Mouse (Mus musculus) intestine, postnatal 0 days (tissue): ENCODE measurements around the gene Nme7. TPM values are rescaled to one million over a fixed set of nuclear protein-coding genes. Genes with fewer than 3 reads are reported as not detected.

Experiments
- ATAC-seq: fragments of 200-750 bp; cut with Nextera tagmentation; 2 replicates; pipeline ENCODE4 v1.8.0; 2017; ENCODE audit warnings: mild to moderate bottlenecking, moderate TSS enrichment, moderate library complexity
- H3K27ac ChIP-seq: fragments of 300-500 bp; sonication (generic); 2 replicates; pipeline ENCODE4 v1.5.1; 2014; ENCODE audit warnings: mild to moderate bottlenecking, low read depth, low read length, moderate library complexity
- H3K27me3 ChIP-seq: fragments of 300-500 bp; sonication (generic); replicated peaks from 2 replicates; pipeline ENCODE4 v1.6.1; 2014; ENCODE audit warnings: low read length, mixed read lengths; ENCODE audit not compliant: control insufficient read depth, insufficient read depth
- H3K36me3 ChIP-seq: fragments of 300-500 bp; sonication (generic); 2 replicates; pipeline ENCODE4 v1.6.1; 2014; ENCODE audit warnings: mild to moderate bottlenecking, moderate library complexity; ENCODE audit not compliant: control insufficient read depth, insufficient read depth
- H3K4me1 ChIP-seq: fragments of 300-500 bp; sonication (generic); replicated peaks from 2 replicates; pipeline ENCODE4 v1.6.1; 2014; ENCODE audit warnings: antibody characterized with exemption, low read length, mixed read lengths; ENCODE audit not compliant: control insufficient read depth, insufficient read depth
- H3K4me2 ChIP-seq: fragments of 300-500 bp; sonication (generic); replicated peaks from 2 replicates; pipeline ENCODE4 v1.6.1; 2014; ENCODE audit warnings: low read depth, mild to moderate bottlenecking, moderate library complexity
- H3K4me3 ChIP-seq: fragments of 300-500 bp; sonication (generic); 2 replicates; pipeline ENCODE4 v1.5.1; 2014; ENCODE audit warnings: low read depth, low read length
- H3K9ac ChIP-seq: fragments of 300-500 bp; sonication (generic); 2 replicates; pipeline ENCODE4 v1.6.1; 2014; ENCODE audit warnings: mild to moderate bottlenecking, low read depth, low read length
- H3K9me3 ChIP-seq: fragments of 300-500 bp; sonication (generic); 2 replicates; pipeline ENCODE4 v1.6.1; 2016; ENCODE audit warnings: mixed run types; ENCODE audit not compliant: control insufficient read depth
- CTCF ChIP-seq: sonication (generic); IDR thresholded peaks from 2 replicates; pipeline ENCODE4 v1.5.1; 2016; ENCODE audit warnings: low read depth, mild to moderate bottlenecking, control low read depth, antibody characterized with exemption, moderate library complexity
- WGBS: fragments of 180-500 bp; shearing (Covaris S2); extraction: QIAGEN DNeasy Blood & Tissue Kit; methylation state at CpG from one replicate; pipeline ENCODE4 v1.1.7; 2014; 5-methylcytosine and 5-hydroxymethylcytosine counted together
- polyA plus RNA-seq: library from polyadenylated mRNA; unstranded; fragments of >200 nt; fragmentation: Nextera tagmentation; extraction: Ambion mirVana; gene quantifications from 2 replicates; pipeline ENCODE4 v1.2.1, GENCODE M21; 2015

The Nme7 gene
- polyA plus RNA-seq, 1 experiment from 2014 or later: 18.0 TPM

DNA sequence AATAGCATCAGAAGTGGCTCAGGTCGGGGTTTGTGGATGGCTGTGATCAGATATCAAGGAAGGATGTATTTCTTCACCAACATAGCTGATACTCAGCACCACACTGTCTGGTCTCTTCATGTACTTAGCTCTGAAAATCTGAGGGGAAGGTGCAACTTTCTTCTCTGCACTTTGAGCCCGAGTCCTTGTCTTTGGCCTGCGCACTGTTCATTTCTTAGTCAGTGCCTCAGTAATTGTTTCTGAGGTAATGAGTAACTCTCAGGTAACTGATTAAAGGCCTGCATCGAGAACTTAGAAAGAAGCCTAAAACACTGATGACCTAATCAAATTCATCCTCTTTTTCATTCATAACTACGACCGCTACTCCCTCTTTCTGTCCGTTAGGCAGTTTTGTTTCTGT lies 107.4 kb downstream of the Nme7 start:
- Histone ChIP-seq H3K27me3 (no peaks in the 10 kb centered on the region), H3K4me3 (no peak overlapping the region), H3K9ac (no peak overlapping the region), H3K4me2 (no peak overlapping the region), H3K9me3 (no peaks in the 10 kb centered on the region), H3K36me3 (no peaks in the 10 kb centered on the region), H3K27ac (peak overlapping the region; percentile 54; the same call in 1 of the 2 replicates), H3K4me1 (0 out of 2 replicates have a peak, but pooled peaks cover 2% of the 10 kb centered on the region)
- 35% methylated on average over 7 of the region's 7 CpGs for WGBS
- no peak for TF ChIP-seq CTCF
- ATAC-seq: peak; percentile 63

- Histone ChIP-seq H3K9ac (no peak overlapping the region), H3K4me2 (no peak overlapping the region), H3K4me1 (0 out of 2 replicates have a peak, but pooled peaks cover 2% of the 10 kb centered on the region), H3K4me3 (no peak overlapping the region), H3K27me3 (no peaks in the 10 kb centered on the region), H3K27ac (no peak overlapping the region), H3K9me3 (no peaks in the 10 kb centered on the region), H3K36me3 (no peaks in the 10 kb centered on the region)
- WGBS: 59% methylated on average over 9 of the region's 9 CpGs
- TF ChIP-seq CTCF: no peak
- no peak for ATAC-seq
Measured at GRCm38 (mm10) chr1:164412906-164413305, 109.0 kb downstream of the Nme7 start.

- no peak overlapping the region for H3K27ac ChIP-seq
- 72% methylated on average over 11 of the region's 11 CpGs for WGBS
- no peaks in the 10 kb centered on the region for H3K27me3 ChIP-seq
- no peaks in the 10 kb centered on the region for H3K36me3 ChIP-seq
- no peaks in the 10 kb centered on the region for H3K9me3 ChIP-seq
- H3K9ac ChIP-seq: no peak overlapping the region
- H3K4me3 ChIP-seq: no peak overlapping the region
- no peak for ATAC-seq
- no peak for TF ChIP-seq CTCF
- H3K4me2 ChIP-seq: no peak overlapping the region
- peaks cover 2% of the 10 kb centered on the region; the same call in 1 of the 2 replicates for H3K4me1 ChIP-seq
Measured at GRCm38 (mm10) chr1:164413608-164414007, 109.7 kb downstream of the Nme7 start.

DNA sequence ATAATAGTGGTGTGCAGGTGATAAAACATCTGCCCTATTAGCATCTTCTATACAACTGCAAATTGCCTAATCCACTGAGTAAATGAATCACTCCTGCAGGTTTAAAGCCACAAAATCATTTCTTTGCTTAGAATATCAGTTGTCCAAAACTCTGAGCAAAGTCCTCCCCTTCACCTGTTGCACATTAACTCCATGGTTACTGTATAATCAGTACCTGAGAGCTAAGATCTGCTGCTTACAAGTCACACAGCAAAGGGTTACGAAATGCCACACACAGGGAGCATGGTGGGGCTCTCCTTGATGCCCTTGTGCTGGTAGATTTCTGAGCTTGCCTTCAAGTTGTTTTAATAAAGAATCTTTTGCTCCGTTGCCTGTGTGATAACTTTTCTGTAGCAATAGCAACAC lies 111.4 kb downstream of the Nme7 start:
- Histone ChIP-seq H3K4me3 (no peak overlapping the region), H3K4me1 (peaks cover 2% of the 10 kb centered on the region; the same call in 1 of the 2 replicates), H3K27me3 (no peaks in the 10 kb centered on the region), H3K36me3 (no peaks in the 10 kb centered on the region), H3K27ac (peak overlapping the region; percentile 80), H3K4me2 (peak overlapping the region; percentile 32; the same call in 1 of the 2 replicates), H3K9ac (no peak overlapping the region), H3K9me3 (no peaks in the 10 kb centered on the region)
- WGBS: 45% methylated on average over 2 of the region's 2 CpGs
- no peak for TF ChIP-seq CTCF
- ATAC-seq: peak; percentile 82

DNA sequence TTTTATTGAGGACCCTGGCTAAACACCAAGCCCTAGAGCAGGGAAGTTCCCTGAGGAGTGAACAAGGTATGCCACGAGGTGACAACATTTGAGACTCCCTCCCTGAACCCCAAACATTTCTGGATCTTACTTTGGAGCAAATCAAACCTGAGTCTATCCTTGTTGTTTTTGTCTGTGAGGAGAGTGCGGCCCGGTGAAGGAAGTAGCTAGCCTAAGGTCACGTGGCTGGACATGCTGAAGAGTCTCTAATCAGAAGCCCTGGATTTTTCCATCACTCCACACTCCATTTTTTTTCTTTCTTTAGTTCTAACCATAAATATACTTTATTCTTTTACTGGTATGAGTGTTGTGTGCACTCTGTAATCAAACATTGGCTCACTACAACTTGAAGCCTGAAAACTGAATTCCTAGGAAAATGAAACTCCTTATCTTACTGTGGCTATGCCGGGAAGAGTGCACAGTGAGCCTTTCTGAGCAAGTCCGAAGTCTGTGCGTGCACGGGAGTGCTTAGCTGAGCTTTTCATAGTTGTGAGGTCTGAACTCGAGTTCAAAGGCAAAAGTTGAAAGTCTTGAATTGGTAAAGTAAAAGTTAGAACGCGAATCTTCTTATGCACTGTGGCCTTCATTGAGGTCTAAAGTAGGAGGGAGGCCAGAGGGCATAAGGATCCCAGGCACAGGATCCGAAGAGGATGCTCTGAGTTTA lies 112.9 kb downstream of the Nme7 start:
- peak overlapping the region; percentile 80 for H3K27ac ChIP-seq
- no peaks in the 10 kb centered on the region for H3K9me3 ChIP-seq
- no peaks in the 10 kb centered on the region for H3K36me3 ChIP-seq
- no peak overlapping the region for H3K9ac ChIP-seq
- ATAC-seq: peak; percentile 59
- TF ChIP-seq CTCF: no peak
- no peak overlapping the region for H3K4me3 ChIP-seq
- H3K4me2 ChIP-seq: no peak overlapping the region
- no peaks in the 10 kb centered on the region; the same call in 1 of the 2 replicates for H3K4me1 ChIP-seq
- no peaks in the 10 kb centered on the region for H3K27me3 ChIP-seq
- WGBS: 43% methylated on average over 12 of the region's 12 CpGs

GRCm38 (mm10) chr1:164417604-164418003 lies 113.7 kb downstream of the Nme7 start:
- no peak for TF ChIP-seq CTCF
- no peak overlapping the region for H3K4me2 ChIP-seq
- H3K4me1 ChIP-seq: no peaks in the 10 kb centered on the region; the same call in 1 of the 2 replicates
- no peak overlapping the region for H3K9ac ChIP-seq
- no peaks in the 10 kb centered on the region for H3K27me3 ChIP-seq
- no peak overlapping the region for H3K4me3 ChIP-seq
- no peaks in the 10 kb centered on the region for H3K9me3 ChIP-seq
- H3K27ac ChIP-seq: peak overlapping the region; percentile 80
- H3K36me3 ChIP-seq: no peaks in the 10 kb centered on the region
- no peak for ATAC-seq
- 52% methylated on average over 3 of the region's 3 CpGs for WGBS
